Mouse (Mus musculus) hindbrain, embryonic 16.5 days (tissue): ENCODE measurements around the gene Slc6a21. TPM values are rescaled to one million over a fixed set of nuclear protein-coding genes. Genes with fewer than 3 reads are reported as not detected.

Experiments
- ATAC-seq: fragments of 200-750 bp; cut with Nextera tagmentation; 2 replicates; pipeline ENCODE4 v1.8.0; 2017; ENCODE audit warnings: moderate TSS enrichment, moderate library complexity
- H3K27ac ChIP-seq: fragments of 300-500 bp; sonication (generic); 2 replicates; pipeline ENCODE4 v1.5.1; 2014; ENCODE audit warnings: low read depth, mild to moderate bottlenecking, control low read depth, low read length, moderate library complexity
- H3K27me3 ChIP-seq: fragments of 300-500 bp; sonication (generic); replicated peaks from 2 replicates; pipeline ENCODE4 v1.6.1; 2014; ENCODE audit warnings: low read length; ENCODE audit not compliant: control insufficient read depth, insufficient read depth
- H3K36me3 ChIP-seq: fragments of 300-500 bp; sonication (generic); 2 replicates; pipeline ENCODE4 v1.6.1; 2014; ENCODE audit warnings: mild to moderate bottlenecking, low read length, moderate library complexity, mixed read lengths; ENCODE audit not compliant: control insufficient read depth, insufficient read depth
- H3K4me1 ChIP-seq: fragments of 300-500 bp; sonication (generic); 2 replicates; pipeline ENCODE4 v1.6.1; 2014; ENCODE audit warnings: low read depth, low read length; ENCODE audit not compliant: control insufficient read depth, insufficient read depth
- H3K4me2 ChIP-seq: fragments of 300-500 bp; sonication (generic); 2 replicates; pipeline ENCODE4 v1.6.1; 2014; ENCODE audit warnings: mild to moderate bottlenecking, low read length, control low read depth, moderate library complexity
- H3K4me3 ChIP-seq: fragments of 300-500 bp; sonication (generic); 2 replicates; pipeline ENCODE4 v1.5.1; 2014; ENCODE audit warnings: mild to moderate bottlenecking, low read length, control low read depth, moderate library complexity
- H3K9ac ChIP-seq: fragments of 300-500 bp; sonication (generic); 2 replicates; pipeline ENCODE4 v1.6.1; 2014; ENCODE audit warnings: low read depth, mild to moderate bottlenecking, control low read depth, low read length, moderate library complexity
- H3K9me3 ChIP-seq: fragments of 300-500 bp; sonication (generic); 2 replicates; pipeline ENCODE4 v1.6.1; 2014; ENCODE audit warnings: mild to moderate bottlenecking, low read length, moderate library complexity; ENCODE audit not compliant: control insufficient read depth
- WGBS: fragments of 180-500 bp; shearing (Covaris S2); extraction: QIAGEN DNeasy Blood & Tissue Kit; methylation state at CpG from one replicate; pipeline ENCODE4 v1.1.7; 2014; 5-methylcytosine and 5-hydroxymethylcytosine counted together
- polyA plus RNA-seq: library from polyadenylated mRNA; unstranded; fragments of >200 nt; fragmentation: Nextera tagmentation; extraction: Ambion mirVana; gene quantifications from 2 replicates; pipeline ENCODE4 v1.2.1, GENCODE M21; 2015

The Slc6a21 gene
- polyA plus RNA-seq, 1 experiment from 2014 or later = not detected

GRCm38 (mm10) chr7:45305275-45305674, 28.0 kb downstream of the Slc6a21 start:
- Histone ChIP-seq H3K4me1 (peaks cover 11% of the 10 kb centered on the region), H3K27me3 (no peaks in the 10 kb centered on the region), H3K36me3 (peaks cover 5% of the 10 kb centered on the region; the same call in 1 of the 2 replicates), H3K4me3 (peak overlapping the region; percentile 17), H3K27ac (no peak overlapping the region), H3K9ac (peak overlapping the region; percentile 40; the same call in 1 of the 2 replicates), H3K9me3 (no peaks in the 10 kb centered on the region), H3K4me2 (peak overlapping the region; percentile 49)
- 8% methylated on average over 17 of the region's 17 CpGs for WGBS
- ATAC-seq = peak; percentile 35; the same call in 1 of the 2 replicates

- Histone ChIP-seq H3K36me3 (peaks cover 5% of the 10 kb centered on the region; the same call in 1 of the 2 replicates), H3K9me3 (no peaks in the 10 kb centered on the region), H3K4me2 (no peak overlapping the region), H3K4me1 (peaks cover 11% of the 10 kb centered on the region), H3K4me3 (no peak overlapping the region), H3K27me3 (no peaks in the 10 kb centered on the region), H3K27ac (no peak overlapping the region), H3K9ac (no peak overlapping the region)
- ATAC-seq = no peak
- 69% methylated on average over 15 of the region's 15 CpGs for WGBS
Measured at GRCm38 (mm10) chr7:45308551-45309240, 31.4 kb downstream of the Slc6a21 start.

DNA sequence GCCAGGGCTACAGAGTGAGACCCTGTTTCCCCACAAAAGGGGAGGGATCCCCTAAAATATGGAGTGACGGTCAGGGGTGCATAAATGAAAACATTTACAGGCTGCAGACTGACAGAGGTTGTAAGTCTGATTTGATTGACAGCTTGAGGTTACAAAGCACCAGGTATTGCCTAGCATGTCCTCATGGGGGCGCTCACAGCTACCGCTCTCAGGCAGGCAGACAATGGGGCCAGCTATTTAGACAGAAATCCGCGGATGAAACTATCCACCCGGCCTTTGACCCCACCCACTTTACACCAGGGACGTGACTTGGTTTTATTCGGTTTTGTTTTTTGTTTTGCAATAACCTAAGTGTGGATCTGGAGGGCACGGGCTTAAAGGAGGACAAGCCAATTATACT, 32.1 kb downstream of the Slc6a21 start:
- Histone ChIP-seq H3K4me3 (no peak overlapping the region), H3K36me3 (peaks cover 5% of the 10 kb centered on the region; the same call in 1 of the 2 replicates), H3K9ac (no peak overlapping the region), H3K27ac (no peak overlapping the region), H3K4me1 (peaks cover 10% of the 10 kb centered on the region), H3K27me3 (no peaks in the 10 kb centered on the region), H3K9me3 (no peaks in the 10 kb centered on the region), H3K4me2 (no peak overlapping the region)
- no peak for ATAC-seq
- WGBS = 14% methylated on average over 9 of the region's 9 CpGs

DNA sequence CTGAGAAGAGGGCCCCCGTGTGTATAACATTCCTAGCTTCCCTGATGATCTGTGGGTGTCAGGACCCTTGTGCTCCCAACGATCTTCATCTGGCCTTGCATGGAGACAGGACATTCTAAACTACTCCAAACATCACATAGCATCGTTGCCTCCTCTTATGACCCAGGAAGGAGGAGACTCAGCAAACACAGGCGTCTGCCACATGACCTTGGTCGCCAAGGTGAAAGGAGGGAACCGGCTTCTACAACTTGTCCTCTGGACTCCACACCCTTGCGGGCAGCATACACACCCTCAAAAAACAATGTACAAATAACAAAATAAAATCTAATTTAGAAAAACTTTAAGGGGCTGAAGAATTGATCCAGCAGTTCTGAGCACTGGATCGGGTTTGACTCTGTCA, 34.7 kb downstream of the Slc6a21 start:
- H3K4me1 ChIP-seq = peaks cover 3% of the 10 kb centered on the region; the same call in 1 of the 2 replicates
- H3K4me2 ChIP-seq = no peak overlapping the region
- no peaks in the 10 kb centered on the region for H3K9me3 ChIP-seq
- 64% methylated on average over 8 of the region's 8 CpGs for WGBS
- peaks cover 5% of the 10 kb centered on the region; the same call in 1 of the 2 replicates for H3K36me3 ChIP-seq
- H3K9ac ChIP-seq = no peak overlapping the region
- no peak for ATAC-seq
- no peaks in the 10 kb centered on the region for H3K27me3 ChIP-seq
- H3K4me3 ChIP-seq = no peak overlapping the region
- H3K27ac ChIP-seq = no peak overlapping the region

- 26% methylated on average over 10 of the region's 10 CpGs for WGBS
- Histone ChIP-seq H3K4me1 (peaks cover 3% of the 10 kb centered on the region; the same call in 1 of the 2 replicates), H3K4me2 (no peak overlapping the region)
Measured at GRCm38 (mm10) chr7:45312686-45313453, 35.6 kb downstream of the Slc6a21 start.

GRCm38 (mm10) chr7:45313495-45313894, 36.2 kb downstream of the Slc6a21 start:
- WGBS = 30% methylated on average over 9 of the region's 9 CpGs
- H3K9ac ChIP-seq = no peak overlapping the region
- H3K4me3 ChIP-seq = no peak overlapping the region
- H3K27me3 ChIP-seq = no peaks in the 10 kb centered on the region
- no peak overlapping the region for H3K4me2 ChIP-seq
- H3K9me3 ChIP-seq = no peaks in the 10 kb centered on the region
- H3K36me3 ChIP-seq = 0 out of 2 replicates have a peak, but pooled peaks cover 1% of the 10 kb centered on the region
- ATAC-seq = no peak
- H3K4me1 ChIP-seq = peaks cover 3% of the 10 kb centered on the region; the same call in 1 of the 2 replicates
- no peak overlapping the region for H3K27ac ChIP-seq

More at GRCm38 (mm10) chr7:45312686-45313453, 35.6 kb downstream of the Slc6a21 start:
- no peak for ATAC-seq
- Histone ChIP-seq H3K27me3 (no peaks in the 10 kb centered on the region), H3K36me3 (peaks cover 4% of the 10 kb centered on the region; the same call in 1 of the 2 replicates), H3K9me3 (no peaks in the 10 kb centered on the region), H3K9ac (no peak overlapping the region), H3K4me3 (no peak overlapping the region), H3K27ac (no peak overlapping the region)

DNA sequence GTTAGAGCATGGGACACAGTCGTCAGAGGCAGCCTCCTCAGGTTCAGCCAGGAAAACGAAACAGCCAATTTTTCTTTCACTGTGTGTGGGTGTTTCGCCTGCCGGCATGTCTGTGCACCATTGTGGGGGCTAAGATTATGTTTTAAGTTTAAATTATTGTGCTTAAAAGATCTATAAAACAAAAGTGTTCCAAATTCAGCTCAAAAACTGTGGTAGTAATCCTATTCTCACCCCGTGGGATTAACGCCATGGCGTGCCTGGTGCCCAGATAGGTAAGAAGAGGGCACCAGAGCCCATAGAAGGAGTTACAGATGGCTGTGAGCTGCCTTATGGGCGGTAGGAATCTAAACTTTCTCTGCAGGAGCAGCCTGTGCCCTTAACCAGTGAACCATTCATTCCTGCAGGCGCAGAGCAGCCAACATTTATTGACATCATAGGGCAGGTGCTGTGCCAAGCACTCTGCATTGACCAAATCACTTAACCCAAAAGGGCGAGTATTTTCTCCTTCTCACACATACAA, 37.9 kb downstream of the Slc6a21 start:
- Histone ChIP-seq H3K4me3 (no peak overlapping the region), H3K27ac (no peak overlapping the region), H3K4me1 (peaks cover 3% of the 10 kb centered on the region; the same call in 1 of the 2 replicates), H3K27me3 (no peaks in the 10 kb centered on the region), H3K9ac (no peak overlapping the region), H3K4me2 (no peak overlapping the region), H3K36me3 (peaks cover 4% of the 10 kb centered on the region; the same call in 1 of the 2 replicates), H3K9me3 (no peaks in the 10 kb centered on the region)
- WGBS = 87% methylated on average over 10 of the region's 10 CpGs
- no peak for ATAC-seq

DNA sequence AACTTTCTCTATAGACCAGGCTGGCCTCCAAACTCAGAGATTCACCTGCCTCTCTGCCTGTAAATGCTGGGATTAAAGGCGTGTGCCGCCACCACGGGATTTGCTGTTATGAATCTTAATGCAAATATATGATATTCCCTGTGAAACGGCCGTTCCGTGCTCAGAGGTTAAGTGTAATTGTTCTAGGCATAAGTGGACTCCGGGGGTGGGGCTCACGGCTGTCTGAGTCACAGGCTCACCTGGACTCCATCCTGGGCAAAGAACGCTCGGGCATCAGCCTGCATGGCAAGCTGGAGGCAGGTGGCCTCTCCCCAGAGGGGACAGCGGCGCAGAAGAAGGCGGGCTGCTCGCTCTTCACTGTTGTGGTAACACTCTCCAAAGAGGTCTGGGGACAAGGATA, 39.2 kb downstream of the Slc6a21 start:
- Histone ChIP-seq H3K9me3 (no peaks in the 10 kb centered on the region), H3K4me3 (no peak overlapping the region), H3K4me1 (peaks cover 3% of the 10 kb centered on the region; the same call in 1 of the 2 replicates), H3K9ac (no peak overlapping the region), H3K36me3 (peaks cover 4% of the 10 kb centered on the region; the same call in 1 of the 2 replicates), H3K4me2 (no peak overlapping the region), H3K27ac (no peak overlapping the region), H3K27me3 (no peaks in the 10 kb centered on the region)
- 93% methylated on average over 14 of the region's 14 CpGs for WGBS
- no peak for ATAC-seq

GRCm38 (mm10) chr7:45322245-45322644, 44.9 kb downstream of the Slc6a21 start:
- no peak overlapping the region for H3K4me3 ChIP-seq
- WGBS = 86% methylated on average over 4 of the region's 4 CpGs
- H3K36me3 ChIP-seq = peaks cover 10% of the 10 kb centered on the region; the same call in 1 of the 2 replicates
- H3K9me3 ChIP-seq = no peaks in the 10 kb centered on the region; the same call in 1 of the 2 replicates
- no peak overlapping the region for H3K4me2 ChIP-seq
- H3K4me1 ChIP-seq = no peaks in the 10 kb centered on the region
- no peak overlapping the region for H3K27ac ChIP-seq
- no peaks in the 10 kb centered on the region for H3K27me3 ChIP-seq
- H3K9ac ChIP-seq = no peak overlapping the region
- no peak for ATAC-seq
